Mouse (Mus musculus) liver, postnatal 0 days (tissue): ENCODE results near the gene Arrdc2. TPM values are rescaled to one million over a fixed set of nuclear protein-coding genes. Genes with fewer than 3 reads are reported as not detected.
A peak's percentile ranks its signal among the peaks of the same experiment; 100 is the strongest.

ENCODE experiments used
- ATAC-seq: fragments of 200-750 bp; cut with Nextera tagmentation; 2 replicates; pipeline ENCODE4 v1.8.0; 2017; ENCODE audit warnings: mild to moderate bottlenecking, moderate library complexity
- DNase-seq: peaks from one replicate; pipeline ENCODE4 v3.0.0-alpha.2; 2016
- H3K27ac ChIP-seq: fragments of 300-500 bp; sonication (generic); 2 replicates; pipeline ENCODE4 v1.5.1; 2014; ENCODE audit warnings: antibody characterized with exemption, moderate library complexity, mild to moderate bottlenecking, low read depth
- H3K27me3 ChIP-seq: fragments of 300-500 bp; sonication (generic); 2 replicates; pipeline ENCODE4 v1.6.1; 2014; ENCODE audit warnings: low read length, control low read depth, mixed read lengths; ENCODE audit not compliant: insufficient read depth
- H3K36me3 ChIP-seq: fragments of 300-500 bp; sonication (generic); replicated peaks from 2 replicates; pipeline ENCODE4 v1.6.1; 2014; ENCODE audit warnings: mild to moderate bottlenecking, control low read depth, low read length, moderate library complexity, mixed read lengths; ENCODE audit not compliant: insufficient read depth
- H3K4me1 ChIP-seq: fragments of 300-500 bp; sonication (generic); 2 replicates; pipeline ENCODE4 v1.6.1; 2014; ENCODE audit warnings: antibody characterized with exemption, mild to moderate bottlenecking, control low read depth; ENCODE audit not compliant: insufficient read depth
- H3K4me2 ChIP-seq: fragments of 300-500 bp; sonication (generic); 2 replicates; pipeline ENCODE4 v1.6.1; 2014; ENCODE audit warnings: low read depth, mild to moderate bottlenecking, low read length, moderate library complexity, mixed read lengths
- H3K4me3 ChIP-seq: fragments of 300-500 bp; sonication (generic); 2 replicates; pipeline ENCODE4 v1.5.1; 2014; ENCODE audit warnings: low read depth, low read length
- H3K9ac ChIP-seq: fragments of 300-500 bp; sonication (generic); replicated peaks from 2 replicates; pipeline ENCODE4 v1.6.1; 2014; ENCODE audit warnings: mild to moderate bottlenecking, moderate library complexity
- H3K9me3 ChIP-seq: fragments of 300-500 bp; sonication (generic); 2 replicates; pipeline ENCODE4 v1.6.1; 2016; ENCODE audit warnings: mild to moderate bottlenecking, control low read depth, low read length, mixed read lengths
- CTCF ChIP-seq: sonication (generic); IDR thresholded peaks from 2 replicates; pipeline ENCODE4 v1.5.1; 2016; ENCODE audit warnings: antibody characterized with exemption, low read depth
- EP300 ChIP-seq: IDR thresholded peaks from 2 replicates; pipeline ENCODE4 v1.6.1; 2016; ENCODE audit warnings: antibody characterized with exemption, low read depth, mild to moderate bottlenecking
- WGBS: fragments of 180-500 bp; shearing (Covaris S2); extraction: QIAGEN DNeasy Blood & Tissue Kit; methylation state at CpG from one replicate; pipeline ENCODE4 v1.1.7; 2014; ENCODE audit not compliant: insufficient replicate concordance; 5-methylcytosine and 5-hydroxymethylcytosine counted together
- polyA plus RNA-seq: library from polyadenylated mRNA; unstranded; fragments of >200 nt; fragmentation: Nextera tagmentation; extraction: Ambion mirVana; gene quantifications from 2 replicates; pipeline ENCODE4 v1.2.1, GENCODE M21; 2015

Arrdc2 gene
- polyA plus RNA-seq, 1 experiment from 2014 or later = 6.1 TPM

DNA sequence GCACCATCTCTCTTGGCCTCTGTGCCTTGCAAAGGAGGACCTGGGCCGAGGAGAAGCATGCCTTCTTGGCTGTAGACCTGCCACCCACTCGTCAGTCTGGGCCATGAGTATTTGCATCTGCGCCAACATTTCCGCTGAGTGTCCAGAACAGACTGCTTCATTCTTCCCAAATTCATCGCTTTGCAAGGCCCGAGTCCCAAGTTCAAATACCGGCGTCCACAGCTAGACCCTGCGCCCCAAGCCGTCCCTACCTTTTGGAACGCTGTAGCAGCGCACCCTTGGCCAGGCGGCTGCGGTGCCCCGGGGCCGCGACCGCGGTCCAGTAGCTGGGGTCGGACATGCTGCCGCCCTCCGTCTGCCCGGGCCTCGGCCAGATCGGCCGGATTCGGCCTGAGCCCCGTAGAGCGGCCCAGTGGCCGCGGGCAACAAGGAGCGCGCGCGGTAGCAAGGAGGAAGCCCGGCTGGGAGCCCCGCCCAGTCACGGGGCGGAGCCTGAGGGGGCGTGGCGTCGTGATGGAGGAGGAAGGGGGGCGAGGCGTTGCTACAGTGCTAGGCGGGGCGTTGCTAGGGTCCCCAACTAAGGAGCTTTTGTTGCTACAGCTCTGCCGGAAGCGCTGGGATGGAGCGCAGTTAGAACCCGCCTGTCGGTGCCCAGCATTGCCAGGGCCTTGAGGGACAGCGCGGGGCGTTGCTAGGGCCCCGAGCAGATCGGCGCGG lies 47.4 kb downstream of the Arrdc2 start:
- H3K27ac ChIP-seq = peak overlapping the region; percentile 73
- peaks cover 50% of the 10 kb centered on the region for H3K4me1 ChIP-seq
- ATAC-seq = peak; percentile 43
- H3K4me2 ChIP-seq = peak overlapping the region; percentile 85
- H3K9me3 ChIP-seq = no peaks in the 10 kb centered on the region
- peak overlapping the region; percentile 56 for H3K4me3 ChIP-seq
- WGBS = 1% methylated on average over 58 of the region's 58 CpGs
- peak; percentile 97 for DNase-seq
- TF ChIP-seq EP300 = no peak
- peak overlapping the region; percentile 77 for H3K9ac ChIP-seq
- H3K36me3 ChIP-seq = peaks cover 29% of the 10 kb centered on the region
- no peaks in the 10 kb centered on the region for H3K27me3 ChIP-seq

DNA sequence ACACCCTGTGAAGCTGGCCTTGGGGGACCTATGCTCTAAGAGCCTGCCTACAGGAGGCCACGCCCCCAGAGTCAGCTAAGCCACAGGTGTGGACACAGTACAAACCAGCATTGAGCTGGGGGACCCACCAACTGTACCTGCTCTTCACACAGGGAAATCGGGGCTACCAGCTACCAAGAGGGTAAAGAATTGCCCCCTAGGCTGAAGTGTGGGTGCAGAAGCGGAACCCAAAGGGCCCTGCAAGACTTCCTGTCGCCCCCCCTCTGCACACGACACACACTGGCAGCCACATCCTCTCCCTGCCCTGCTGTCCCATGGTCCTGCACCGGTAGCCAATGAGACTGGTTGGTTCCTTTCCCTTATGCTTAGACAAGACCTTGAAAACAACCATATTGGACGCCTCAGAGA lies 48.2 kb downstream of the Arrdc2 start:
- no peaks in the 10 kb centered on the region for H3K9me3 ChIP-seq
- ATAC-seq = 0 out of 2 replicates have a peak, but pooled peaks have one; percentile 8
- 16% methylated on average over 7 of the region's 7 CpGs for WGBS
- H3K4me3 ChIP-seq = peak overlapping the region; percentile 56
- H3K9ac ChIP-seq = peak overlapping the region; percentile 77
- no peaks in the 10 kb centered on the region for H3K27me3 ChIP-seq
- no peak for TF ChIP-seq CTCF
- no peak for TF ChIP-seq EP300
- peaks cover 42% of the 10 kb centered on the region for H3K4me1 ChIP-seq
- peak overlapping the region; percentile 73; the same call in 1 of the 2 replicates for H3K27ac ChIP-seq
- peak overlapping the region; percentile 85 for H3K4me2 ChIP-seq
- peaks cover 37% of the 10 kb centered on the region for H3K36me3 ChIP-seq
- peak; percentile 76 for DNase-seq

DNA sequence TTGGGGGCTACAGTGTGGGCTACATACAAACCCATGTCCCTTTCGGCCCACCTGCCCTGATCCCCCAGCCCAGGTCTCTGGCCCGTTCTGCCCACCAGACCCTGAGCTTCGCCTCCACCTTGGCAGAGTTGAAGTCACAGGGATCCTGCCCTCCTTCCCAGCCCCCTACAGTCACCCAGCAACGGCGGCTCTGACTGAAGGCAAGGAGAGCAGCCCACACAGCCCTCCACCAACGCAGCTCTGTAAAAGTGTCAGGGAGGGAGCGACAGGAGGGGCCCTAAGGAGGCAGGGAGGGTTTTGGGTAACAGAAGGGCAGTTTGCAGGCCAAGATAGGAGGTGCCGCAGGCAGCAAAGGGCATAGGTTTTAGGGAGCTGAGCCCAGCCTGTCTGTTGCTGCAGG lies 48.7 kb downstream of the Arrdc2 start:
- WGBS = 42% methylated on average over 8 of the region's 8 CpGs
- Histone ChIP-seq H3K4me2 (peak overlapping the region; percentile 85), H3K9me3 (no peaks in the 10 kb centered on the region), H3K36me3 (peaks cover 41% of the 10 kb centered on the region), H3K9ac (peak overlapping the region; percentile 77), H3K27me3 (no peaks in the 10 kb centered on the region), H3K27ac (0 out of 2 replicates have a peak overlapping the region, but pooled peaks have one; percentile 73), H3K4me3 (peak overlapping the region; percentile 56), H3K4me1 (peaks cover 40% of the 10 kb centered on the region)
- DNase-seq = no peak
- TF ChIP-seq CTCF (no peak), EP300 (no peak)
- ATAC-seq = no peak

DNA sequence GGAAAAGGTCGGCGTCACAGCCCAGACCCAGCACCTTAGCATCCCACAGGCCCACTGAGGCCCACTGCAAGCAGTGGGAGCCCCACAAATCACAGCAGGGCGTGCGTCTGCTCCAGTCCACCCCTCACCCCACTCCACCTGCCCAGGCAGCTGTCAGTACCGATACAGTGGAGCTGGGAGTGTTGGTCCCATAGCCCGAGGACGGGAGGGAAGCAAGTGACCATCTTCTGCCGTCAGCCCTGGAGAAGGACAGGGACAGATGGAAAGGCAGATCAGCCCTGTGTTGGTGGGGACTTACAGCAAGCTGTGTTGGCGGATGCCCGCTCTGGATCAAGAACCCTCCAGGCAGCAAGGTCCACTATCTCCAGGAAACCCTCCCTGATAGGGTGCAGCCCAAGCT lies 50.5 kb downstream of the Arrdc2 start:
- Histone ChIP-seq H3K27ac (no peak overlapping the region), H3K27me3 (no peaks in the 10 kb centered on the region), H3K4me1 (peaks cover 34% of the 10 kb centered on the region), H3K4me2 (no peak overlapping the region), H3K4me3 (no peak overlapping the region), H3K9me3 (no peaks in the 10 kb centered on the region), H3K36me3 (peaks cover 56% of the 10 kb centered on the region), H3K9ac (no peak overlapping the region)
- no peak for DNase-seq
- TF ChIP-seq EP300 (no peak), CTCF (no peak)
- 88% methylated on average over 10 of the region's 10 CpGs for WGBS
- ATAC-seq = no peak

DNA sequence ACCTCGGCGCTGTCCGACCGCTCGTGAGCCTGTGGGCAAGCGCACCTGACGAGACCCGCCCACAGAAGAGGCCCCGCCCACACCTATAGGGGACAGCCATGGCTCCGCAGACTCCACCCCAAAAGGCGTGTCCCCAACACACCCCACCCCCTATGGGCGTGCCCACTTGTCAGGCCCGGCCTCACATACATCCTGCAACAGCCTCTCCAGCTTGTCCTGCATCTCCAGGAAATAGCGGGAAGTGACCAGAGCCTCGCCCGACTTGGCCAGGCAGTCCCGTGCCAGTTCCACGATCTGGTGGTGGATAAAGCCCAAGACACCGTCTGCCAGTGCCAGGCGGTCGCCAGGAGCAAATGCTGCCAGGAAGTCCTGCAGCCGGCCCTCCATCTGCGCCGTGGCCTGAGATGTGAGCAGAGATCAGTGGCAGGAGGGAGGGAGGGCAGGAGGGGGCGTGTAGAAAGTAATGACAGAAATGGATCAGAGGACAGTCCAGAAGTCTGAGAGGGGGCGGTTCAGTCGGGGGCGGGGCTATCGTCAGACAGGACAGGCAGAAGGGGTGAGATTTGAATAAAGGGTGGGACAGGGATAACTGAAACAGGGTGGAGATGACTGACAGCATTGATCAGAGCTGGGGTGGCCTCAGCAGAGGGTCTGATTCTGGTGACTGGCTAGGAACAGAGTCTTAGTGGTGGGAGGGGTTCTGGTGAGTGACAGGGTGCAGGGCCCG lies 51.4 kb downstream of the Arrdc2 start:
- peaks cover 66% of the 10 kb centered on the region for H3K36me3 ChIP-seq
- no peak overlapping the region for H3K27ac ChIP-seq
- no peak overlapping the region for H3K4me3 ChIP-seq
- peaks cover 31% of the 10 kb centered on the region for H3K4me1 ChIP-seq
- H3K9ac ChIP-seq = no peak overlapping the region
- no peak overlapping the region for H3K4me2 ChIP-seq
- H3K9me3 ChIP-seq = no peaks in the 10 kb centered on the region
- DNase-seq (peak; percentile 80), ATAC-seq (peak; percentile 19; the same call in 1 of the 2 replicates)
- no peaks in the 10 kb centered on the region for H3K27me3 ChIP-seq
- TF ChIP-seq CTCF (no peak), EP300 (no peak)
- 59% methylated on average over 30 of the region's 30 CpGs for WGBS

DNA sequence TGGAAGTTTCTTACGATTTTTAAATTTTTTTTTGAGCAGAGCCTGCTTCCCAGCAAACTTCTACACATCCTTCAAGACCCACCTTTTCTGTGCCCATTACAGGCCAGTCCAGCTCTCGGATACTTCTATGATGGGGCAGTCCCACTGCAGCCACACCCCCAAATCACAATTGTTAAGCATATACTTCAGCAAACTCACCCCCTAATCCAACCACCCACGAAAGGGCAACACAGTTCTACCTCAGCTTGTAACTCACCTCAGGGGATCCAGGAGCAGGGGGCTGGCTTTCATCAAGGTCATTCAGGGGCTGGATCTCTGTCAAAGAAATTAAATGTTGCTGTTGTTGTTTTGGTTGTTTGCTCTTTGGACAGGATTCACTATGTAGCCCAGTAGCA lies 52.5 kb downstream of the Arrdc2 start:
- 79% methylated on average over 3 of the region's 3 CpGs for WGBS
- no peak overlapping the region for H3K27ac ChIP-seq
- H3K9ac ChIP-seq = no peak overlapping the region
- TF ChIP-seq CTCF (no peak), EP300 (no peak)
- H3K4me1 ChIP-seq = peaks cover 21% of the 10 kb centered on the region
- no peaks in the 10 kb centered on the region for H3K9me3 ChIP-seq
- ATAC-seq = no peak
- peaks cover 71% of the 10 kb centered on the region for H3K36me3 ChIP-seq
- H3K27me3 ChIP-seq = no peaks in the 10 kb centered on the region
- no peak overlapping the region for H3K4me2 ChIP-seq
- DNase-seq = no peak
- H3K4me3 ChIP-seq = no peak overlapping the region
